Mouse (Mus musculus) heart, adult 8-10 months (tissue): ENCODE measurements around the gene Tmem204. TPM values are rescaled to one million over a fixed set of nuclear protein-coding genes. Genes with fewer than 3 reads are reported as not detected.
A peak's percentile ranks its signal among the peaks of the same experiment; 100 is the strongest.
"Not testable (repeated sequence)": the region's sequence is repeated elsewhere in the genome, so short reads cannot be mapped to it uniquely, and the experiment has no call there.

ENCODE experiments used
- DNase-seq: peaks from one replicate; pipeline ENCODE4 v3.0.0; 2022; ENCODE audit warnings: low spot score
- total RNA-seq, 4 experiments: library from RNA; stranded (reverse); gene quantifications; 2 replicates each; pipeline ENCODE4 v1.2.4; 2022

Gene Tmem204
- 10 to 100 TPM; 29.7 to 45.6 (median 39.3) TPM for total RNA-seq

GRCm38 (mm10) chr17:25083444-25083931, at the start of gene Tmem204:
Gene Tmem204, minus strand, starts transcription at chr17:25083591.
- DNase-seq = peak; percentile 91

GRCm38 (mm10) chr17:25130060-25130459, 46.7 kb upstream of the Tmem204 start:
- no peak for DNase-seq

- no peak for DNase-seq
Observed at GRCm38 (mm10) chr17:25127681-25128080, 44.3 kb upstream of the Tmem204 start.

- DNase-seq = no peak
Observed at GRCm38 (mm10) chr17:25127079-25127478, 43.7 kb upstream of the Tmem204 start.

GRCm38 (mm10) chr17:25125442-25126060, 42.2 kb upstream of the Tmem204 start:
- DNase-seq = not testable (repeated sequence)

- DNase-seq = no peak
Observed at GRCm38 (mm10) chr17:25123979-25124378, 40.6 kb upstream of the Tmem204 start.

GRCm38 (mm10) chr17:25120406-25120805, 37.0 kb upstream of the Tmem204 start, which contains the start of gene Ptx4:
Gene Ptx4, plus strand, starts transcription at chr17:25120760.
- no peak for DNase-seq

- no peak for DNase-seq
Observed at GRCm38 (mm10) chr17:25117263-25117662, 33.9 kb upstream of the Tmem204 start.

GRCm38 (mm10) chr17:25115664-25116432, 32.5 kb upstream of the Tmem204 start, which contains the start of gene Telo2:
Gene Telo2, minus strand, starts transcription at chr17:25115967.
- peak; percentile 95 for DNase-seq

GRCm38 (mm10) chr17:25114908-25115645, 31.7 kb upstream of the Tmem204 start:
- no peak for DNase-seq

- DNase-seq = no peak
Observed at GRCm38 (mm10) chr17:25112423-25112810, 29.0 kb upstream of the Tmem204 start.

- peak; percentile 37 for DNase-seq
Observed at GRCm38 (mm10) chr17:25111739-25112422, 28.5 kb upstream of the Tmem204 start.

- no peak for DNase-seq
Observed at GRCm38 (mm10) chr17:25111220-25111619, 27.8 kb upstream of the Tmem204 start.

GRCm38 (mm10) chr17:25110590-25110989, 27.2 kb upstream of the Tmem204 start:
- DNase-seq = no peak

GRCm38 (mm10) chr17:25109578-25109977, 26.2 kb upstream of the Tmem204 start:
- peak; percentile 40 for DNase-seq

GRCm38 (mm10) chr17:25107786-25108185, 24.4 kb upstream of the Tmem204 start:
- no peak for DNase-seq

- no peak for DNase-seq
Observed at GRCm38 (mm10) chr17:25101338-25101737, 17.9 kb upstream of the Tmem204 start.

GRCm38 (mm10) chr17:25100052-25100451, 16.7 kb upstream of the Tmem204 start:
- DNase-seq = no peak

GRCm38 (mm10) chr17:25096221-25096620, 12.8 kb upstream of the Tmem204 start:
- no peak for DNase-seq

- no peak for DNase-seq
Observed at GRCm38 (mm10) chr17:25090450-25090849, 7.1 kb upstream of the Tmem204 start.

GRCm38 (mm10) chr17:25089158-25089557, 5.8 kb upstream of the Tmem204 start:
- no peak for DNase-seq
